Mouse (Mus musculus) heart, postnatal 36 days (tissue): Measurements from ENCODE around the gene Arpc2. TPM values are rescaled to one million over a fixed set of nuclear protein-coding genes. Genes with fewer than 3 reads are reported as not detected.
A peak's percentile ranks its signal among the peaks of the same experiment; 100 is the strongest.
"Not testable (repeated sequence)": the region's sequence is repeated elsewhere in the genome, so short reads cannot be mapped to it uniquely, and the experiment has no call there.

ENCODE experiments used
- DNase-seq, 2 experiments: peaks; one replicate each; pipeline ENCODE4 v3.0.0; 2021 to 2022
- intact Hi-C: fragments of 180-260 bp; cut with DNase I; formaldehyde crosslinking; loops from one replicate; pipeline ENCODE4 v1.15.1; 2025
- total RNA-seq, 2 experiments: library from RNA; stranded (reverse); gene quantifications; 2 replicates each; pipeline ENCODE4 v1.2.3; 2021

Gene Arpc2
- total RNA-seq, 2 experiments from 2014 or later, result 135 to 140 TPM

DNA sequence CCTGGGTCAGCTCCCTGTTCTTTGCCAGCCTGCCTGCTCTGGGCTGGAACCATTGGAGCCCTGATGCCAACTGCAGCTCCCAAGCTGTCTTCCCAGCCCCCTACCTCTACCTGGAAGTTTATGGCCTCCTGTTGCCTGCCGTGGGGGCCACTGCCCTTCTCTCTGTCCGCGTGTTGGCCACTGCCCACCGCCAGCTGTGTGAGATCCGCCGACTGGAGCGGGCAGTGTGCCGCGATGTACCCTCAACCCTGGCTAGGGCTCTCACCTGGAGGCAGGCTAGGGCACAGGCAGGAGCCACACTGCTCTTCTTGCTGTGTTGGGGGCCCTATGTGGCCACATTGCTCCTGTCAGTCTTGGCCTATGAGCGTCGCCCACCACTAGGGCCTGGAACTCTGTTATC is 43.1 kb downstream of the Arpc2 start:
- intact Hi-C loops, result no loop called here

DNA sequence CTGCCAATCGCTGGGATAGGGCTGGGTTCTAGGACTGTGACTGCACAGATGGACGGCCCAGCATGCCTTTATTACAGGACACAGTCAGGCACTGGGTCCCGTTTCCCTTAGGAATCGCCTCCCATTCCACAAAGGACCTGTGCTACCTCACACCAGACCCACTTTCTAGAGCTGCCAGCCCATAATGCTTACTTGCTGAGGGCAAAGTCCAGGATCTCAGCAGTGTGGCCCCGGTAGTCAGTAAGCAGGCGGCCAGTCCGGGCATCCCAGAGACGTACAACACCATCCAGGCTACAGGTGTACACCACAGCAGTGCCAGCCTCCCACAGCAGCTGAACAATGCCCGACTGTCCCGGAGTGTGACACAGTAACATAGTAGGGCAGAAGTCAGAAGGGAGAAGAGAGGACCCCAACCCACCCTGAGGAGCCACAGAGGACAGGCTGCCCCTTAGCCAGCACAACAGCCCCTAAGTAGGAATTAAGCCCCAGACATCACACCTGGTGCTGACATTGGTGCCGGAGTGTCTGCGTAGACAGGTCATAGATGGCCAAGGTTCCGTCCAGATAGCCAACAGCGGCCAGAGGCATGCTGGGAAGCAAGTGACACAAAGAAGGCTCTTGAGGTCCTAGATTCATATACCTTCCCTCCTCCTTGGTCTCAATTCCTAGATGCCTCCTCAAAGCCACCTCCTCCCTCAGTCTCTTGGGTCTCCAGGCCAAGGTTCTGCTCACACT is 44.9 kb downstream of the Arpc2 start:
- DNase-seq, result no peak
- intact Hi-C loops, result no loop called here

More for the DNA sequence above, 43.1 kb downstream of the Arpc2 start:
- no peak for DNase-seq

- DNase-seq, result no peak
- intact Hi-C loops, result no loop called here
These were observed 45.5 kb downstream of the Arpc2 start for GRCm38 (mm10) chr1:74281372-74281771.

GRCm38 (mm10) chr1:74281886-74282285 is 46.0 kb downstream of the Arpc2 start:
- DNase-seq, result no peak
- intact Hi-C loops, result no loop called here

DNA sequence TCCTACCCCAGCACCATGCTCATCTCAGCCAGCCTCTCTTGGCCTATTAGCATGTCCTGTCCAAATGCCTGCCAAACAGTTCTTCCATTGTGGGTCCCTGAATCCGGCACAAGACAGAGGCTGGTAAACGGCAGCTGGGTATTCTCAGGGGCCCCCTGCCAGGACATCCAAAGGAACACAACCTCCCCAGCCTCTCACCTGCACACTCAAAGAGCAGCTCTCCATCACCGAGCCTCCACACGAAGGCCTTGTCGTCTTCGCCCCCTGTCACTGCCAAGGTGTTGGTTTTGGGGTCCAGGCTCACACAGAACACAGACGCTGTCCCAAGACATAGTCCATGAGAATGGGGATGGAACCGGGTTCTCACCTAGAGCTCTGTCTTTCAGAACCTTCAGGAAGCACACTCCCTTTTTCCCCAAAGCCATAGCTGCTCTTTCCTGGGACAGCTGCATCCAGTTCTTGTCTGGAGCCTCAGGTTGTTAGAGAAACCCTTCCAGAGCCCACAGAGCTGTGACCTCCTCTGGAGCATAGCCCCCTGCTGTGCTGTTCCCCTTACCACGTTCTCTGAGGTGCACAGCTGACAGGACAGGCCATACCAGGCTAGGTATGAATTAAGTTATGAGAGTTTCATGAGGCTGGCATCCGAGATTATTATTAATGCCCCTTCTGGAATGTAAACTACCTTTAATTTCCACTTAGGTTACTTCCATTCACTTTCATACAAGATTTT is 47.2 kb downstream of the Arpc2 start:
- DNase-seq, result no peak
- intact Hi-C loops, result no loop called here

DNA sequence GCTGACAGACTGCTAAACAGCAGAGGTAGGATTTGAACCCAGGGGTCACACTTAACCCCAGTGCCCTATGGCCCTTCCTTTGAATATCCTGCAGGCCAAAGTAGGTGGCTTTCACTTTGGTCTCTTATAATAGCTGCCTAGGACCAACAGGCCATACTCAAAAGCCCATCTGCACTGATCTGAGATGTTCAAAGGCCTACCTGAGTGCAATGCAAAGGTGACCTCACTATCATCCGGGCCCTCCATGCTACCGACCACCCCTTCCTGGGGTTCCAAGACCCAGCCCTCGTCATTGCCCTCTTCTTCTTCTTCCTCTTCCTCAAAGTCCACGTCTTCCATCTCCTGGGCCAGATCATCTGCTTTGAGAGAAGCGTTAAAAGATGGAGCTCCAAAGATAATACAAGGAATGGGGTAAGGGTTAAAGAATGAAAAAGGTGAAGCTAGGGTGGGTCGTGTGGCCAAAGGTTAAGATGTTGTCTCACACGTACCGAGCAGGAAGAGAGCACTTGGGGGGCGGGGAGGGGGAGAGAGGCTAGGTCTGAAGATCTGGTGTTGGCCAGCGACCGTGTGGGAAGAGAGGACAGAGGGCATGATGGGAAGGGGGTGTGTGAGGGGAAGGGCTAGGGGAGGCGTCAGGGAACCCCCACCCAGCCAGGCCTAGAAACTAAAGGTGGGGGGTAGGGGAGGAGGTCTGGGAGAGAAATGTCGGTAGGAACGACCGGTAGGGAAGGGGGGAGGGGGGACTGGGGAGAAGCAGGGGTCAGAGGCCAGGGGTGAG is 48.0 kb downstream of the Arpc2 start:
- intact Hi-C loops, result loop anchor here (2.0 kb wide), 5 partner anchors 21 to 169 kb away; partner anchors contain the start of genes Arpc2, Catip and Tmbim1
- DNase-seq, result peak in 1 of 2 experiments; percentile 47

DNA sequence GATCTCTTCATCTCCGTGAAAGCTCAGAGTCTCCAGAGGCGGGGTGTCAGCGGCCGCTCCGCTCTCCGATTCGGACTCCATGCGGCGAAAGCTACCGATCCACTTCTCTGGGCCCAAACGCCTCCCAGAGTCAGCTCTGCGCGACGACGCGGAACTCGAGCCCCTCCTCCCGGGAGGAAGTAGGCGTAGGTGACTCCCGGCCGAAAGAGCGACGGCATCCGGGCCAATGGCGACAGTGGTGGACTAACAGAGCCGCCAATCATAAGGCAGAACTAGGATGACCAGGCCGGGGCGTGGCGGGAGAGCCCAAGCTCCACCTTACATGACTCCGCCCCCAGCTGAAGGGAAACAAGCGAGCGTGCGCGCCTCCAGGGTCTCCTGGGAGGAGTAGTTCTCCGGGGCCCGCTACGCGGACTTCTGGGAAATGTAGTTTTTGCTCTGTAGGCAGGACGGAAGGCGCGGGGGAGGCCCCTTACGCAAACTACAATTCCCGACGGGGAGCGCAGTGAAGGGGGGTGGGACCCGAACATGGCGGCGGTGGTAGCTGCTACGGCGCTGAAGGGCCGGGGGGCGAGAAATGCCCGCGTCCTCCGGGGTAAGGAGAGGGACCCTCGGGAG is 48.8 kb downstream of the Arpc2 start, which contains the start of the genes Aamp and Pnkd:
TSS of gene Aamp (minus strand) at position 196 of the 618 bp plus-strand sequence.
TSS of gene Pnkd (plus strand) at position 388 of the 618 bp plus-strand sequence.
- intact Hi-C loops, result loop anchor here (2.0 kb wide), 5 partner anchors 20 to 168 kb away; partner anchors contain the start of genes Arpc2, Catip and Tmbim1
- peak; percentile 98 for DNase-seq

DNA sequence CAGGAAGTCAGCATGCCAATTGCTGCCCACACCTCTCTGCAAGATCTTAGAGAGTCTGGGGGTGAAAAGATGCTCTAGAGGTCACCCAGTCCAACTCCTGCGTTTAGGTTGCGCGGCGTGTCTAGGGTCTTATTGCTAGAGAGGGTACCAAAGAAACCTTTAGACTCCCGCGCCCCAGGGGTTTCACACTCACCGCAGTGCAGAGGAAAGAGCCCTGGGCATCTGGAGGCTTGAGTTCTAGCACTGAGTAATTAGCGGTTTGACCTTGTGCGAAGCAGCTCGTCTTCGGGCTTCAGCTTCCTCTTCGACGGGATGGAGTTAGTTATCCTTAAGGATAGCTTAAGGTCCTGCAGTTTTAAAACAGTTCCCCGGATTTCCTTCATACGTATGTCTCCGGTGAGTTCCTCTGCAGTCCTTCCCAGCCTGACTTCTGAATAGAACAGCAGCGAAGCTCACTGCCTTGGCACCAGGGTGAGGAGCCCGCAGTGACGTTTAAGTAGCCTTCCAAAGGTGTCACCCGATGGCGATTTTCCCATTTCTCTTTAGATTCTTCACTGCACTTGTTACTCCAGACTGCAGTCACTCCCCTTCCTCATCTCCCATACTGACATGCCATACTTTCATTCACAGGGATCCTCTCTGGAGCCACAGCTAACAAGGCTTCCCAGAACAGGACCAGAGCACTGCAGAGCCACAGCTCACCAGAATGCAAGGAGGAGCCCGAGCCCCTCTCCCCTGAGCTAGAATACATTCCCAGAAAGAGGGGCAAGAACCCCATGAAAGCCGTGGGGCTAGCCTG is 49.5 kb downstream of the Arpc2 start:
- intact Hi-C loops, result loop anchor here (2.0 kb wide), 6 partner anchors 19 to 167 kb away; partner anchors contain the start of genes Arpc2, Catip and Tmbim1
- DNase-seq, result no peak

DNA sequence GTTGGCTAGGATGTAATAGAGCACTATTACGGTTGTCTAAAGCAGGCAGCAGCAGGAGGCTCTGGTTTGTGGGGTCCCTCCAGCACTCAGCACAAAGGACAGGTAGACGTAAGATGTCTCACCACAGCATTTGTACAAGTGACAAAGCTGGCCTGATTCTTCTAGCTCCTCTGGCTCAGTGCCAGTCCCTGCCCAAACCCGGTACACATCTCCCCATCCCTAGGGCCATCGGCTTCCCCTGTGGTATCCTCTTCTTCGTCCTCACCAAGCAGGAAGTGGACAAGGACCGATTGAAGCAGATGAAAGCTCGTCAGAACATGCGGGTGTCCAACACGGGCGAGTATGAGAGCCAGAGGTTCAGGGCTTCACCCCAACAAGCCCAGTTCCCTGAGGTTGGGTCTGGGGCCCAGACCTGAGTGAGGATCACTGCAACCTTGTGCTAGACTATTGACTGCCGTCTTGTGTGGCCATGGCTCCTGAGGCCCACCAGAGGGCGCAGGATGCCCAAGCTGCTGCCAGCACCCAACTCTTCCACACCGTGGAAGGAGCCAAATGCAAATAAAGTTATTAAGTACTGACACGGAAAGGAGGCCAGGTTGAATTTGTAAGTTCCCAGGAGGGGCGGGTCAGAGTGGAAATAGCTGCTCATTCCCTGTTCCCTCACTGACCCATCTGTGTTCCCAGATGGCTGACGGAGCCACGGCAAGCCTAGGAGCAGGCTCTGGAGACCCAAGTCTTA is 51.2 kb downstream of the Arpc2 start:
- intact Hi-C loops, result loop anchor here (2.0 kb wide), 1 partner anchor 44 kb away; no protein-coding TSS in a partner anchor
- not testable (repeated sequence) for DNase-seq

DNA sequence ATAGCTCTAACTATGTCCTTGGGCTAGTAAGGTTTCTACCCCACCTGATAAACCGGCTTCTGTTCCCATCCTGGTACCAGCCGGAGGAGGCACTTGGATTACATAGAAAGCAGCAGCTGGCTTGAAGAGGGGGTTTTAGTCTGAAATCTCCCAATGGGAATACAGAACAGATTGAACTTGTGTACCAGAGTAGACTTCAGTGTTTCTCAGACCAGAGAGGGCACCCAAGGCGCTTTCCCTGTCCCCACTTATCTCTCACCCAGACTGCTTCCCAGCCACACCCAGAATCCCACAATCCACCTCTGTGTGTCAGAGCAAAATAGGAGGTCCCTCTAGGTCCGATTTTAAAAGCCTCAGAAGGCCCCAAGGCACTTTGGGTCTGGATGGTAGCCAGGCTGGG is 52.4 kb downstream of the Arpc2 start:
- DNase-seq, result no peak
- intact Hi-C loops, result loop anchor here (2.0 kb wide), 1 partner anchor 24 kb away; no protein-coding TSS in a partner anchor

DNA sequence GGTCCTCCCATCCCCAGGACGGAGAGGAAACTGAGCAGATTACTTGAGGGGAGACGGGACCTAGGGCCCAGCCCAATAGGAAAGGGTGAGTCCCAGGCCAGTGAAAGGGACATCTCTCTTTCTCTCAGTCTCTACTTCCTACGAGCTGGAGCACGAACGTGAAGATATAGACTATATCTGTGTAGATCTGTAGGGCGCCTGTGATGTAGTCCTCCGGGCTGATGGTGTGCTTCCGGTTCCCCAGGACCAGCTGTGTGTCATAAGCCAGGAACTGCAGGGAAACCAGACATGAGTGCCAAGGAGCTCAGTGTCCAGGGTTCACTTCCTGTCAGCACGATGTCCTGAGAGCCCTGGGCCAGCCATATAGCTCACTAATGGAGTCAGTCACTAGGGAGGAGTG is 53.4 kb downstream of the Arpc2 start:
- no peak for DNase-seq
- intact Hi-C loops, result loop anchor here (2.0 kb wide), 1 partner anchor 24 kb away; no protein-coding TSS in a partner anchor

- intact Hi-C loops, result loop anchor here (2.0 kb wide), 1 partner anchor 23 kb away; no protein-coding TSS in a partner anchor
- no peak for DNase-seq
These were observed 53.9 kb downstream of the Arpc2 start for GRCm38 (mm10) chr1:74289740-74290139.

DNA sequence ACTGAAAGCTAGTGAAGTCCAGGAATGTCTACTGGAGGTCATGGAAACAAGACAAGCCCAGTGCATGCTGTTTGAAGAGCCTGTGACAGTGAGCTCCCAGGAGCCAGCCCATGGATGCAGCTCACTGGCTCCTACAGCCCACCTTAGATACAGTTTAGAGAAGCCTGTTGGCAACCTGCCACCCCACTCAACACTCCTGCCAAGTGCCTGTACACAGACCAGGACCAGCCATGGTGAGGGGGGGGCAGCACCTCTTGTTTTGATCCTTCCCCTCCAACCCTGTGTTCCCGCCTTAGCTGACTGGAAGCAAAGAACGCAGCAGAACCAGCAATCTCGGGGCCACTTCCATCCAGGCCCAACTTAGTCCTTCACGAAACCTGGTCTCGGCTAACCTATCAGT is 54.3 kb downstream of the Arpc2 start:
- intact Hi-C loops, result no loop called here
- DNase-seq, result peak in 1 of 2 experiments; percentile 49

DNA sequence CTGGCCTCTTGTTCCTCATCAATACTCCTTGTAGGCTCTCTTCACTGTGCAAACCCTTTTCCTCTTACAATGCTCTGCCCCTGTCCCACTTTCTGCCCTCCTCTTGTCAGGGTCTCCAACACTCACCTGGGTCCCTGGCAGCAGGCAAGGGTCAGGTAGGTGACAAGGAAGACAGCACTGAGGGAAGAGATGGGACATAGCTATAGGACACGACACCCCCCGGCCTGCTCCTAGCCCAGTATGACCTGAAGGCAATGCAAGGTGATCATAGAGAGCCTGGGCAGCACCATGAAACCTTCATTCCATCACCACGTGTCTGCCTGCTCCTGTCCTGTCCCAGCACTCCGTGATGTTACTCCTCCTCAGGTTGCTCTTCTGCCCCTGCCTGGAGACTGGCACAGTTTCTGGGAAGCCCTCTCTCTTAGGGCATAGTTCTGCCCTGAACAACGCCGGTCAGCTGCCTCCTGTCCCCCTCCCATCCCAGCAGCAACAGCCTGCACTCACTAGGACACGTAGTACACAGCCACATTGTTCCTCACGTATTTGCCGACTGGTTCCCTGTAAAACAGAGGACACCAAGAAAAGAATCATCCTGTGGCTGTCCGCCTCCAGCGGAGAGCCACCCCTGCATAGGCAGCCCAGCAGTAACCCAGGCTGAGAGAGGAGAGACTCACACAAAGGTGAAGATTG is 56.6 kb downstream of the Arpc2 start:
- no peak for DNase-seq
- intact Hi-C loops, result loop anchor here (2.0 kb wide), 1 partner anchor 14 kb away; no protein-coding TSS in a partner anchor

DNA sequence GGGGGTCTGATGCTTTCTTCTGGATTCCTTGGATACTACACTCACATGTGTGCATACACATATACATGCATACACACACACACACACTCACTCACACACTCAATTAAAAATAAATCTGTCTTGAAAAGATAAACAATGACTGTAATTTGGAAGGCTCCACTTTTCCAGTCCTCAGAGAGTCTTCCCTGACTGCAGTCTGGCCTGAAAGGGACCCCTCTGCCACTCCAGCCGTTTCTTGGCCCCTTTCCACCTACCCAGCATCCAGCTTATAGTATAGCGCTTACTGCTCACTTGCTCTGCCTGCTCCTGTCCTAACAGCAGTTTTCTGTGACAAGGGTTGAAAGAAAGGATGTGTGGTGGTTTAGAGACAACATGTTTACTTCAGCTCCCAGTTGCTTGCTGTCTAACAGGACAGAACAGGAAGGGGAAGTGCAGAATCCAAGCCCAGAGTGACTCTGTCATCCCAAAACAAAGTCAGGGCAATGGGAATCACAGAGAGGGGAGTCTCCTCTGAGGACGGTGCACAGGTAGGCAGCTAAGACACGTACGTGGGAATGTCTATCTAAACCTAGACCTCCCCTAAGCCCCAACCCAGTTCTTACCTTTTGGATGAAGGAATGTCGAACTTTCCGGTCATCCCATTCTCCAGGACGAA is 57.5 kb downstream of the Arpc2 start:
- DNase-seq, result no peak
- intact Hi-C loops, result loop anchor here (2.0 kb wide), 1 partner anchor 13 kb away; no protein-coding TSS in a partner anchor

- intact Hi-C loops, result no loop called here
- no peak for DNase-seq
These were observed 58.3 kb downstream of the Arpc2 start for GRCm38 (mm10) chr1:74294090-74294643.
